Mouse (Mus musculus): Measurements from ENCODE around the gene Ndufs8. TPM values are rescaled to one million over a fixed set of nuclear protein-coding genes. Genes with fewer than 3 reads are reported as not detected.
"Not testable (repeated sequence)": the region's sequence is repeated elsewhere in the genome, so short reads cannot be mapped to it uniquely, and the experiment has no call there.

The Ndufs8 gene
- polyA plus RNA-seq (2015; fragmentation: Nextera tagmentation; extraction: Ambion mirVana) = 285 and 290 TPM in 2 replicates

DNA sequence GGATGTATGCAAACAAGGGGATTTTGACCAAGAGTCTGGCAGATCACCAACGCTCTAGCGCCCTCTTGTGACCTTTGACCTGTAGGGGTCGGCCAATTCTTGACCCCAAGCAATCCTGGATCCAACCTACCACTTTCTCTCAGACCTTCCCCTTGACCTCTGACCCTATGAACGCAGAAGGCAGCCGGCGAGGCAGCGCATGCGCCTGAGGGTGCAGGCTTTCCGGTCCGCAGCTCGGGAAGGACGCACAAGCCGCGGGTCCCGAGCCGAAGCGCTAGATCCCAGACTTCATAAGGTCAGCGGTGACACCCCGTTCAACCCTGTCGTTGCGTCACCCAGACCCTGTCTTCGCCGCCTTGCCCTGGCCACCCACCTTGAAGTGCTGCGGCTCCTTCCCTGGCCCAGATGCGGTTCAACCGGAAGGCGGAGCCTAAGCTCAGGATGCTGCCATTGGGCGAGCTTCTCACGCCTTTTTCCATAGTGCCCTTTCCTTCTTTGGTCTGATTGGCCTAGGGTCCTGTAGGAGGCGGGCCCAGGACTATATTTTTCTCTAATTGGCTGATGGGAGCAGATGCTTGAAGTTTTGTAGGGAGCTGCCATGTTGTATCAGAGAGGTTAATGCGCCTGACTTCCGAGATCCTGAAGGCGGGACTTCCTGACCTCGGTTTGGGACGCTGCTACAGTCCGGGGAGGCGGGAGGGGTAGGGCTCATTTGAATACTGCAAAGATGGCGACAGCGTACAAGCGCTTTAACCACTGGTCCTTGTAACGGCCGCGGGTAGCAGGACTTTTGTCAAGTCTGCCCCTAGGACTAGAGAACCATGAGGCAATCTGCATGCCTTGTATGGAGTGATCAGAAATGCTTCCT, at the start of gene Ndufs8:
Gene Ndufs8, minus strand, starts transcription at position 438 of the 868 bp plus-strand sequence.
- Histone ChIP-seq H3K27ac (ENCODE audit: low read length) (peak within 1 kb of the TSS; percentile 81), H3K27me3 (ENCODE audit: control insufficient read depth, insufficient read depth, low read depth, low read length) (no peaks in the 10 kb centered on the region), H3K9me3 (ENCODE audit: control insufficient read depth, low read length) (no peaks in the 10 kb centered on the region), H3K9ac (ENCODE audit: low read length) (peak within 1 kb of the TSS; percentile 84), H3K4me1 (replicated peaks; ENCODE audit: control insufficient read depth, insufficient read depth, low read length) (peaks cover 16% of the 10 kb centered on the region), H3K36me3 (ENCODE audit: control insufficient read depth, insufficient read depth, low read length) (peaks cover 20% of the 10 kb centered on the region), H3K4me3 (ENCODE audit: low read length) (peak within 1 kb of the TSS; percentile 82), H3K4me2 (ENCODE audit: low read depth, low read length) (peak within 1 kb of the TSS; percentile 89)
- WGBS = under 1% methylated on average over 43 of the region's 43 CpGs
- ATAC-seq (ENCODE audit: low read depth) = peak; percentile 98

DNA sequence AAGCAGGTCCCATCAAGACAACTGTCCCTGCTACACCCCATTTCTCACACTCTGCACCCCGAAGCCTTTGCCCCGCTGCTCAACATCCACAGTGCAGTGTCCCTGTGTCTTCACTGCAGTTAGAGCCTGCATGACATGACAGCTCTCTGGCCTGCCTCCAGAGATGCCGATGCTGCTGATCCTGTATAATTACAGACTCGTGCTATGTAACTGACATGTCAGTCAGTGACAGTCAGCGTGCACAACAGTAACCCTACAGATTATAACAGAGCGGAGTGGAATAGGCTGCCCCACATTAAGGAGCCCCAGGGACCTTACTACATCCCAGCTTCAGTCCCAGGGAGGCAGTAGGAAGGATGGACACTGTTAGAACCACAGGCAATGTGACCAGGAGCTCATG, 49.2 kb upstream of the Ndufs8 start:
- not testable (repeated sequence) for H3K9ac ChIP-seq (ENCODE audit: low read length); H3K4me3 ChIP-seq (ENCODE audit: low read length); ATAC-seq (ENCODE audit: low read depth); H3K9me3 ChIP-seq (ENCODE audit: control insufficient read depth, low read length); H3K4me1 ChIP-seq (replicated peaks; ENCODE audit: control insufficient read depth, insufficient read depth, low read length); H3K36me3 ChIP-seq (ENCODE audit: control insufficient read depth, insufficient read depth, low read length); H3K27me3 ChIP-seq (ENCODE audit: control insufficient read depth, insufficient read depth, low read depth, low read length); H3K27ac ChIP-seq (ENCODE audit: low read length); H3K4me2 ChIP-seq (ENCODE audit: low read depth, low read length)
- 57% methylated on average over 6 of the region's 6 CpGs for WGBS

DNA sequence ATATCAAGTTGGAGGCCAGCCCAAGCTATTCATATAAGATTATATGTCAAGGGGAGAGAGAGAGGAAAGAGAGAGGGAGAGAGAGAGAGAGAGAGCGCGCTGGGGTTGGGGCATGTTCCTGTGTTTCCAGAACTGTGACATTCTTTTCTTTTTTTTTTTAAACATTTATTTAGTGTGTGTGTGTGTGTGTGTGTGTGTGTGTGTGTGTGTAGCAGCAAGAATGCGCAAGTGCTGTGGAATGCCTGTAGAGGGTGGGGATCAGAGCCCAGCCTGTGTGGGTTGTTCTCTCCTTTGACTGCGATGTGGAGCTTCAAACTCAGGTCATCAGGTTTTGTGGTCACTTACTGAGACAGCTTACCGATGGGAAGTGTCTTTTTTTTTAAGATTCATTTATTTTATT, 47.6 kb upstream of the Ndufs8 start:
- Histone ChIP-seq H3K9me3 (ENCODE audit: control insufficient read depth, low read length) (no peaks in the 10 kb centered on the region), H3K4me3 (ENCODE audit: low read length) (no peak overlapping the region), H3K9ac (ENCODE audit: low read length) (no peak overlapping the region), H3K27ac (ENCODE audit: low read length) (no peak overlapping the region), H3K4me1 (replicated peaks; ENCODE audit: control insufficient read depth, insufficient read depth, low read length) (no peaks in the 10 kb centered on the region), H3K36me3 (ENCODE audit: control insufficient read depth, insufficient read depth, low read length) (no peaks in the 10 kb centered on the region), H3K27me3 (ENCODE audit: control insufficient read depth, insufficient read depth, low read depth, low read length) (no peaks in the 10 kb centered on the region), H3K4me2 (ENCODE audit: low read depth, low read length) (no peak overlapping the region)
- WGBS = 58% methylated on average over 5 of the region's 5 CpGs
- ATAC-seq (ENCODE audit: low read depth) = peak; percentile 72

DNA sequence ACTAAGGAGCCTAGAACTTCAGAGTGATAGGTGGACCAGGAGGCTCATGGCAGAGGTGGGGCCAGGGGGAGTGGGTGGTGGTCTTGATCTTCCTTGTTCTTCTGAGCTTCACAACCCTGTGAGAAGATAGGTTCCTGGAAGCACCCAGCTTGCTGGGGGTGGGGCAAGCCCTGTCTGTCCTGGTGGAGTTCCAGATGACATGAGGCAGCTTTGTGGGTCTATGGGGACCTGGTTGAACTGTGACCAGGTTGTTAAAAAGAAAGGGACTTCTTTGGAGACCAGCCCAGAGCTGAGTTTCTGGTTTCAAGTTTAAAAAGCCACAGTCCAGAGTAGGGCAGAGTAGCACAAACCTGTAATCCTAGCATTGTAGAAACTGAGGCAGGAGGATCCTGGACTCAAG, 46.5 kb upstream of the Ndufs8 start:
- H3K27ac ChIP-seq (ENCODE audit: low read length) = no peak overlapping the region
- no peaks in the 10 kb centered on the region for H3K27me3 ChIP-seq (ENCODE audit: control insufficient read depth, insufficient read depth, low read depth, low read length)
- H3K4me3 ChIP-seq (ENCODE audit: low read length) = no peak overlapping the region
- no peaks in the 10 kb centered on the region for H3K4me1 ChIP-seq (replicated peaks; ENCODE audit: control insufficient read depth, insufficient read depth, low read length)
- H3K36me3 ChIP-seq (ENCODE audit: control insufficient read depth, insufficient read depth, low read length) = no peaks in the 10 kb centered on the region
- no peak overlapping the region for H3K9ac ChIP-seq (ENCODE audit: low read length)
- no peaks in the 10 kb centered on the region for H3K9me3 ChIP-seq (ENCODE audit: control insufficient read depth, low read length)
- no peak for ATAC-seq (ENCODE audit: low read depth)
- H3K4me2 ChIP-seq (ENCODE audit: low read depth, low read length) = no peak overlapping the region

- Histone ChIP-seq H3K27ac (ENCODE audit: low read length) (no peak within 1 kb of the TSS), H3K9ac (ENCODE audit: low read length) (no peak within 1 kb of the TSS), H3K4me3 (ENCODE audit: low read length) (no peak within 1 kb of the TSS), H3K4me2 (ENCODE audit: low read depth, low read length) (no peak within 1 kb of the TSS), H3K4me1 (replicated peaks; ENCODE audit: control insufficient read depth, insufficient read depth, low read length) (no peaks in the 10 kb centered on the region), H3K27me3 (ENCODE audit: control insufficient read depth, insufficient read depth, low read depth, low read length) (no peaks in the 10 kb centered on the region), H3K36me3 (ENCODE audit: control insufficient read depth, insufficient read depth, low read length) (no peaks in the 10 kb centered on the region), H3K9me3 (ENCODE audit: control insufficient read depth, low read length) (no peaks in the 10 kb centered on the region)
- 53% methylated on average over 4 of the region's 4 CpGs for whole genome bisulfite sequencing
- ATAC-seq (ENCODE audit: low read depth) = no peak
Measured at GRCm38 (mm10) chr19:3958470-3958869, 45.9 kb upstream of the Ndufs8 start, which contains the start of gene Aldh3b3. Gene Aldh3b3 (plus strand): TSS chr19:3958645.

DNA sequence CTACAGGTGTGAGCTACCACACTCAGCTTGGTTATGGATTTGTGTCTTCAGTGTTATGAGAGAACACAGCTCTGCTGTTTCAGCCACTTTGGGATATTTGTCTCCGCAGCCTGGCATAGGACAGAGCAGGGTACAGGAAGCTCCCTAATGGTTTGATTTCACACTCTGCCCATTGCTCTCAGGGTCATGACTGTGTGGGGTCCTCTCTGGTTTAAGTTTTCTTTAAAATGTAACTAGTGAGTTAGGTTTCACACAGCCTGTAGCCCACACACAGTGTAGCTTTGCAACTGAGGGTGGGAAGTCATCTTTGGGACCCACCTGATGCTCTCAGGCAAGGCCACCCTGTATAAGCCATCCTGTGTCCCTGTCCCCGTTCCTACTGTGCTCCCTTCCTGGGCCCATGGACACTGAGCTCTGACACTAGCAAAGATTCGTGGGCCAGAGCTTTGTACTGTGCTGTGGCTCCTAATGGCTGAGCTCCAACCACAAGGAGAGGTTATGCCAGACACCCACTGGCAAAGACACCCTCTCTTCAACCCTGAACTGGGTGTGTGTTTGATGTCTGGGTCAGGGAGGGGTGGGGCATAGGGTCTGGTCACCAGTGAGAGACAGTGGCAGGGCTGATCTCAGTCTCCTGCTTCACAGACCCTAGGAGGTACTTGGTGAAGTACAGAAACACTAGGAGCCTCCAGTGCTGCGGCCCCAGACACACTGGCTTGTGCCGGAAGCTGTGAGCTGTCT, 44.9 kb upstream of the Ndufs8 start:
- not testable (repeated sequence) for H3K4me2 ChIP-seq (ENCODE audit: low read depth, low read length); ATAC-seq (ENCODE audit: low read depth); H3K4me1 ChIP-seq (replicated peaks; ENCODE audit: control insufficient read depth, insufficient read depth, low read length); H3K36me3 ChIP-seq (ENCODE audit: control insufficient read depth, insufficient read depth, low read length); H3K9me3 ChIP-seq (ENCODE audit: control insufficient read depth, low read length); H3K9ac ChIP-seq (ENCODE audit: low read length); H3K27ac ChIP-seq (ENCODE audit: low read length); H3K27me3 ChIP-seq (ENCODE audit: control insufficient read depth, insufficient read depth, low read depth, low read length); H3K4me3 ChIP-seq (ENCODE audit: low read length)
- WGBS = 78% methylated on average over 5 of the region's 5 CpGs

- Histone ChIP-seq H3K27ac (ENCODE audit: low read length) (no peak overlapping the region), H3K9ac (ENCODE audit: low read length) (no peak overlapping the region), H3K4me1 (replicated peaks; ENCODE audit: control insufficient read depth, insufficient read depth, low read length) (no peaks in the 10 kb centered on the region), H3K4me3 (ENCODE audit: low read length) (no peak overlapping the region), H3K36me3 (ENCODE audit: control insufficient read depth, insufficient read depth, low read length) (no peaks in the 10 kb centered on the region), H3K4me2 (ENCODE audit: low read depth, low read length) (no peak overlapping the region), H3K9me3 (ENCODE audit: control insufficient read depth, low read length) (no peaks in the 10 kb centered on the region), H3K27me3 (ENCODE audit: control insufficient read depth, insufficient read depth, low read depth, low read length) (no peaks in the 10 kb centered on the region)
- ATAC-seq (ENCODE audit: low read depth) = no peak
- 45% methylated on average over 4 of the region's 4 CpGs for WGBS
Measured at GRCm38 (mm10) chr19:3955804-3956203, 43.2 kb upstream of the Ndufs8 start.

DNA sequence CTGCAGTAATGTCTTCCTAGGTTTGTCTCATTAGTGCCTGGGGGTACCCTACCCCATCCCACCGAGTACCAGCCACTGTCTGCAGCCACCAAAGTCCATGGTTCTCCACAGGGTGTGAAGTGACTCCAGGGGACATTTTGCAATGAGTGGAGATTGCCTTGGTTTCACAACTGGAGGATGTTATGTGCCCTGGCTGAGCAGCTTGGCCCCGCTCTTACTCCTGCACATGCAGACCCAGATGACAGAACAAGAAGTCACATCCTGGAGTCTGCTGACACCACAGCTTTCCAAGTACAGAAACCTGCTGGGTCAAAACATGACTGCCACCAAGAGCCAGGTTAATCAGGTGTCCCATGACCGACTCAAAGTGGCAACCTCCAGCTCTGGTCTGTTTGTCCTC, 42.5 kb upstream of the Ndufs8 start:
- Histone ChIP-seq H3K4me3 (ENCODE audit: low read length) (no peak overlapping the region), H3K27me3 (ENCODE audit: control insufficient read depth, insufficient read depth, low read depth, low read length) (no peaks in the 10 kb centered on the region), H3K4me2 (ENCODE audit: low read depth, low read length) (no peak overlapping the region), H3K27ac (ENCODE audit: low read length) (no peak overlapping the region), H3K9ac (ENCODE audit: low read length) (no peak overlapping the region), H3K4me1 (replicated peaks; ENCODE audit: control insufficient read depth, insufficient read depth, low read length) (no peaks in the 10 kb centered on the region), H3K9me3 (ENCODE audit: control insufficient read depth, low read length) (no peaks in the 10 kb centered on the region), H3K36me3 (ENCODE audit: control insufficient read depth, insufficient read depth, low read length) (no peaks in the 10 kb centered on the region)
- no peak for ATAC-seq (ENCODE audit: low read depth)
- WGBS = 66% methylated on average over 3 of the region's 3 CpGs

GRCm38 (mm10) chr19:3952099-3952498, 39.5 kb upstream of the Ndufs8 start:
- 20% methylated on average over 1 of the region's 1 CpGs for WGBS
- H3K4me1 ChIP-seq (replicated peaks; ENCODE audit: control insufficient read depth, insufficient read depth, low read length) = no peaks in the 10 kb centered on the region
- H3K4me3 ChIP-seq (ENCODE audit: low read length) = no peak overlapping the region
- no peak overlapping the region for H3K27ac ChIP-seq (ENCODE audit: low read length)
- H3K9me3 ChIP-seq (ENCODE audit: control insufficient read depth, low read length) = no peaks in the 10 kb centered on the region
- H3K4me2 ChIP-seq (ENCODE audit: low read depth, low read length) = no peak overlapping the region
- H3K9ac ChIP-seq (ENCODE audit: low read length) = no peak overlapping the region
- no peak for ATAC-seq (ENCODE audit: low read depth)
- H3K27me3 ChIP-seq (ENCODE audit: control insufficient read depth, insufficient read depth, low read depth, low read length) = no peaks in the 10 kb centered on the region
- H3K36me3 ChIP-seq (ENCODE audit: control insufficient read depth, insufficient read depth, low read length) = no peaks in the 10 kb centered on the region

Data from lung, embryonic 16.5 days (tissue).